Mouse (Mus musculus) layer of hippocampus, postnatal 25 days (tissue): ENCODE measurements around the gene Rd3. TPM values are rescaled to one million over a fixed set of nuclear protein-coding genes. Genes with fewer than 3 reads are reported as not detected.

Source experiments
- DNase-seq, 2 experiments: peaks; one replicate each; pipeline ENCODE4 v3.0.0; 2022; ENCODE audit warnings: mixed read lengths in 2 of 2, low spot score in 1 of 2; ENCODE audit errors: extremely low spot score in 1 of 2
- total RNA-seq, 2 experiments: library from RNA; stranded (reverse); gene quantifications; 2 replicates each; pipeline ENCODE4 v1.2.3; 2021

The Rd3 gene
- total RNA-seq: under 1 TPM; 0.28 to 0.34 TPM

DNA sequence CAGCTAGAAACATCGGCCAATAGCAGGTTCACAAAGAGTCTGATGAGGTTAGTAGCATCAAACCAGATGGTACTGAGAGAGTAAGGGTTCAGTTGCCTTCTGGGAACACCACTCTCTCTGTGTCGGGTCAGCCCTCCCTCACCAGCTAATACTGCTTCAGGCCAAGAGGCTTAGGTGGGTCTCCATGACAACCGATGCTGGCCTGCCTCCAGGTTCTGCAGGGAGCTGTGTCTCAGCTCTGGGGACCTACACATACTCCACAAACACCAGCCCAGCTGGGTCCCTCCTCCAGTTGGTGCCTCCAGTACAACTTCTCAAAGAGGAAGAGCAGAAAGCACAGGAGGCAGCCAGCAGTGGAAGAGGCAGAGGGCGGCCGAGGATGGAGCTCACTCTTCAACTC, at the start of gene Rd3:
TSS of gene Rd3 (plus strand) at position 184 of the 400 bp plus-strand sequence.
- DNase-seq: peak in 1 of 2 experiments; percentile 48

DNA sequence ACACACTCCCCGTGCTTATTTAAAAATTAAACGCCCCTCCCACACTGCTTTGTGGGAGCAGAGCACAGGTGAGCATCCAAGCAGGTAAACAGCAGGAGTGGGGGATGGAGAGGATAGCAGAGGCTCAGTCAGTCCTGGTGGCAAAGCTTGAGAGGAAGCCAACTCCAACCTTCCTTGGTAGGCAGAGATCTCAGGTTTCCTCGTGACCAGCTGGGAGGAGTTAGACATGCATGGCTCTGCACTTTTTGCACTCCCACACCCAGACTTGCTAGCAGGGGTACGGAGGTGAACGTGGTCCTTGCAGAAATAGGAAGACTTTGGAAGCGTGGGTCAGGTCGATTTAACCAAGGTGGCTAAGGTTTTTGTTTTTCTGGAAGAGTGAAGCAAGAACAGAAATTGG, 48.8 kb upstream of the Rd3 start:
- no peak for DNase-seq

DNA sequence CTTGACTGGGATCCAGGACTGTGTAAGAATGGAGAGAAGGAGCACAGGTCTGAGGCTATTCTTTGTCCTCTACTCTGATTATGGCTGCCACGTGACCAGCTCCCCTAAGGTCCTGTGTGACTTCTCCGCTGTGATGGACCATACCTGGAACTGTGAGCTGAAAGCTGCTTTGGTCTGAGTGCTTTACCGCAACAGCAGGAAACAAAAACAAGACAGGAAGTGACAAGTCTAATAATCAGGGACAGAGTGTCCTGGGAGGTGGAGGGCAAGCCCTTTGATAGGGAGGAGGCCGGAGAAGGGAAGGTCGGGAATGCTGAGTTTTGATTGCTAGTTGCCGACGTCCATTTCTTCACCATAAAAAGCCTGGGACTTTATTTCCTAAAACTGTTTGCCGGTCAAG, 48.1 kb upstream of the Rd3 start:
- DNase-seq: no peak

DNA sequence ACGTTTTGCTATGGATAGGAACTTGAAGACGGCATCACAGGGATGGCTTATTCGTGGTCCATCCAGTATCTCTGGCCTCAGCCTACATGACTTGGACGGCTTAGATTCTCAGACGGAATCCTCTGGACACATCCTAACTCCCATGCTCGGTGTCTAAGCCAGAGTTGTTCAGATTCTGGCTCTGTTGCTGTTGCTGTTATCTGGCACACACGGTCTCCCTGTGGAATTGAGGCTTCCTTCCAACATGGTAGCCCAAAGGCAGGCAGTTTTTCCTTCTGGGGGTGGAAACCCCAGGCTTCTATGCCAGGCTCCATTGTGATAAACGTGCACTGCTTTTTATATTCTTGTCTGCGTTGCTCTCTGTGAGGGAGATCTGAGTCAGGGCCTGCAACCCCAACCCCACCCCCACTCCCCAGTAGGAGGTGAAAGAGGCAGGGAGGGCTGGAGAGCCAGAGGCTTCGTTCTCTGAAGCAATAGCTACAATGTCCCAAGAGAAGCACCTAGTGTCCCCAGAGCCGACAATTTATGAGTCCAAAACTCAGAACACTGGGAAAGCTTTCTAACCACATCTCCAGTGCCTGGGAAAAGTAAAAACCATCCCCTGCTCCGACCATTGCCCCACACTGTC, 47.2 kb upstream of the Rd3 start:
- DNase-seq: no peak

DNA sequence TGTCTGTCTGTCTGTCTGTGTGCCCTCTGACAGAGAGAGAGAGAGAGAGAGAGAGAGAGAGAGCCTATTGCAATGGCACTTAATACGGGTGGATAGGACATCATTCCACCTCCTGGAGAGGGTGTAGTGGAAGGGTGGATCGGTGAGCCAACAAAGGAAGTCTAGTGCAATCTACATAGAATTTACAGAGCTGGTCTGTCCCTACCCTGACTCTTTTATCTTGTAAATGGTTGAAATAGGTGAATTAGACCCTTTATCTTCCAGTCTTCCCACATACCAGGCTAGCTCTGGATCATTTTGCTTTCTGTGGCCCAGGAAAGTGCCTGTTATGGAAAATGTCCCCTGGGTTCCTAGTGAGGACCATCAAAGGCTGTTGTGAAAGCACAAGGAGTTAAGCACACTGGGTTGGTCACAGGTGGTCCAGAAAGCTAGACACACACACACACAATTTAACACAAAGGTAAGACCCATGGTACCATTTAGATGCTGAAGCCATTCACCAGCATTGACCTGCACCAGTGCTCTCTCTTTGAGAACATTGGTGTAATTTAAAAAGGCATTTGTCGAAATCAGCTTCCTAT, 46.6 kb upstream of the Rd3 start:
- DNase-seq: no peak

DNA sequence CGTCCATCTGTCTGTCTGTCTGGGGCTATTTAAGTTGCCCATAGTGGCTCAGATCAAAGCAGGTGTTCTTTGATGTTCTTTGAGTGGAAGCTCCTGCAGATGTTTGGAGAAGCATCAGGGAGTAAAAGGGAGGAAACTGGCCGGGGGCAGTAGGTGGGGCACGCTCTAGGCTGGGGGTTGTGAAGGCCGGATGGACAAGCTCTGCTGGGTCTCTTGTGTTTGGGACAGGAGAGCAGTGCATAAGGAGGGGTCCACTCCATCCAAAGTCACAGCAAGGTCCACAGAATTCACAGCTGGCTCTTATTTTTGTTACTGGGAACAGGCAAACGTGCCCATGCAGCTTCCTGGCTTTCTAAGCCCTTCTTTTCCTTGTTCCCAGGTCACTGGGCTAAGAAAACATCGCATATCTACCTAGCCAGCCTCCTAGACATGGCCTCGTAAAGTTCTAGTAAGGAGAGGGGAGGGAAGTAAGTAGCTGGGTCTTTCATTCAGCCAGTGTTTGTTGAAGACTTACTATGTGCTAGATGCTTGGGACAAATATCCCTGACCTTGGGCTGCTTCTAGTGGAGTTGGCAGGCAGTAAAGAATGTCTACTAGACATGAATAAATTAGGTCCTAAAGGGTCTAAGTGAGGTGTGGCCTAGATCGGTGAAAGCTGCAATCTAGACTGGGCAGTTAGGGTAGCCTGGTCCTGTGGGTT, 44.7 kb upstream of the Rd3 start:
- DNase-seq: no peak

DNA sequence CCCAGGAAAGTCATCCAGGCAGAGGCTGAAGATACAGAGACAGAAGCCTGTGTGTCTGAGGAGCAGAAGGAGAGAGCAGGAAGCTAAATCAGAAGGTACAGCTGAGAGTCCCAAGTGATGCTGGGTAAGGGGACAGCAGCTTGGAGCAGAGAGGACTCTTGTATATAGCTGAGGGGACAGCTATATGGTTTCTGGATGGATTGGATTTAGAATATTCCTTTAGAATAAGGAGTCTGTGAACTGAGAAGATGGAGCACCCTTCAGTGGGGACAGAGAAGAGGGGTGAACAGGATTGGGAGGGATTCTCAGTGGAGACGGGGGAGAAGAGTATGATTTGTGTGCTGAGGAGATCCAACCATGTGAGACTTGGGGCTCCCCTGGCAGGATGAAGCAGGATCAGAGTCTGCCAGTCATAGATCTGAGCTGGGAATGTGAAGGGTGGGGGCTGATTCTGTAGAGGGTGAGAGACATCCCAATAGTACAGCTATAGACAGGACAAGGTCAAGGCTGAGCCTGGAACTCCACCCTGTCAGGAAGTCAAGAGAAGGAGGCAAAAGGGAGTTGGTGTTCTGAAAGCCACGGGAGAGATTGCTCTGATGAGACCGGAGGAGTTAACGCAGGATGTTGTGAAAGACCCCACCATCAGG, 44.1 kb upstream of the Rd3 start:
- no peak for DNase-seq

DNA sequence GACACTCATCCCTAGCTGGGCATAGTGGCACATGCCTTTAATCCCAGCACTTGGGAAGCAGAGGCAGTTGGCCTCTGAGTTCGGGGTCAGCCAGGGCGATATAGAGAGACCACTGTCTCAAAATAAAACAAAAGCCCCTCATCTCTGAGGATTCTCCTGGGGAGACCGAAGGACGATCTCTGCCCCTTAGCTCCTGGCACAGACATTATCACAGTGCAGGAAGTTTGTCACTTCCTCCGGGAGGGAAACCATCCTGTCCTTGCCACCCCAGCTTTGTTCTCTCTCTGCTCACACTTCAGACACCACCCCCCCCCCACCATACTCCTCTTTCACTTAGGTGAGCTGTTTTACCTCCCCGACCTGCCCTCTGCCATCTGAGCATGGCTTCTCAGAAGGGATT, 33.5 kb upstream of the Rd3 start:
- DNase-seq: no peak

DNA sequence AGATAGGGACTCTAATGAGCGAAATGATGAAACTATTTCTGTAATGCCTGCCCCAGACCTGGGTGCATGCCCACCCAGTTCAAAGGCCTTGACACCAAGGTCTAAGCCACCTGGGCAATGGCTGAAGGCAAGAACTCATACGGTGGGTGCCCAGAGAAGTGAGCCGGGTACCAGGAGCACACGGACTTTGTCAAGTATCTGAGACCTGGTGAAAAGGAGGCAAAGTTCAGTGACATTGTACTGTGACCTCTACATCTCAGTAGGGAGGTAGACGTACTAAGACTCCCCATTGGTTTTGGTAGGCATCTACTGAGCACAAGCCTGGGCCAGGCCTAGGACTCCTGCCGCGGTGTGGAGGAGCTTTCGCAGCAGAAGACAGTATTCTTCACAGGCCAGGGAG, 31.8 kb upstream of the Rd3 start:
- no peak for DNase-seq

DNA sequence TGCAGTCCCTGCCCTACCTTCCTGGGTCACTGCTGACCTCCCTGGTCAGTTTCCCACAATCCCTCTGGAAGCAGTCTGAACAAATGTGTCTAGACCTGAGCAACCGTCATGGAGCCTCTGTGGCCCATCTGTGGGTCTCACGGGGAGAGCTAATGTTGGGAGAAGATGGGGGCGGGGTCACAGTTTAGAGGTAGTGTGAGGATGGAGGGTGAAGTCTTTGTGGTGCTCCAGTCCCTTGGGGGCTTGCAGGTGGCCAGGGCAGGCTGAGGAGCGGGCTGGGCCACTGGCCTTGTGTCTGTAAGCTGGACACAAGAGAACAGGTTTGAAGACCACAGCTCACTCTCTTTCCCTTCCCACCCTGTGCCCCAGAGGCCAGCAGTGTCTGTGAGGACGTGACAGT, 31.4 kb upstream of the Rd3 start:
- DNase-seq: no peak

DNA sequence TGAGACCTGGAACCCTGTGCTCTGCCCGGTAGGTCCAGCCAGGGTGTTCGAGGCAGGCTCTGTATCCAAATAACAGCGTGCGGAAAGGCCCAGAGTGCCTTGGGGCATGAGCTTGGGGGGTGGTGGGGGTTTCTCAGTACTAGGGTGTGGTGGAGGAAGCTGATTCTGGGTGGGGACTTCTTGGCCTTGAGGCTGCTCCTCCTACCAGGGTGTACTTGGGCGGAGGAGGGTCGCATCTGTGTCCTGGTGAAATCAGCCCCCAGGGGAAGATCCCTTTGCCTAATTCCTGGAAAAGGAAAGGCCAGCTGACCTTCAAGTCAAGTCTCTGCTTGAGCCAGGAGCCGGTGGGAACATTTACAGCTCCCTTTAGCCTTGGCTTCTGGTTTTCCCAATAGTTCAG, 30.9 kb upstream of the Rd3 start:
- no peak for DNase-seq

DNA sequence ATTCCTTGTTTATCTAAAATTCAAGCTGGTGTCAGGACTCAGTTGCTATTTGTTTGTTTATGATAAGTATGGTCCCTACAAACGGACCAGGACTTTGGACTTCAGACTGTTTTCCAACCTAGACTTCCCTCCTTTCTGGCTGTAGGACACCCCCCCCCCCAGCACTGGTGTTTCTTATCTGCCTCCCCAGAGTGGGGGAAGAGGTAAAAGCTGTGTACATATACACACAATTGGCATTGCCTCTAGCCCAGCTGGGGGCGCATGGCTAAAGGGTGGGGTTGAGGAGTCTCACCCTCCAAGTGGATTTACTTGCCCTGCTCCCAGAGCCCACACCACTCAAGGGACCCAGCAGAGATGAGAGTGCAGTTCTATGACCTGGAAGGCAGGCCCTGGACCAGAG, 30.3 kb upstream of the Rd3 start:
- DNase-seq: no peak

DNA sequence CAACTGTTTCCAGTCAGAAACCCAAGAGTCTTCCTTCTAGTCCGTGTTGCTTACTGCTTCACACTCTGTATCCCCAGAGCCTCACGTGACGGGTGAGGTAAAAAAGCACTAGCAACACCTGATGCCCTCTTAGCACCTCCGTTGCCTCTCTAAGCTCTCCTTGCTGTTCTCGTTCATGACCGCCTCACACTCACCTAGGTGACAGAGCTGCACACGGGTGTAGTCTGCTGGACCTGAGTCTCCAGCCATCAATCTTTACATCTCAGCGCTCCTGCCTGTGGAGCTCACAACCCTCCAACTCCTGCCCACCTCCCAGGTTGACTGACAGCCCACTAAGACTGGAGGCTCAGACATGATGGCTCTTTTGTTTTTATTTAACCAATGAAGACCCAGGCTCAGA, 29.4 kb upstream of the Rd3 start:
- DNase-seq: no peak

DNA sequence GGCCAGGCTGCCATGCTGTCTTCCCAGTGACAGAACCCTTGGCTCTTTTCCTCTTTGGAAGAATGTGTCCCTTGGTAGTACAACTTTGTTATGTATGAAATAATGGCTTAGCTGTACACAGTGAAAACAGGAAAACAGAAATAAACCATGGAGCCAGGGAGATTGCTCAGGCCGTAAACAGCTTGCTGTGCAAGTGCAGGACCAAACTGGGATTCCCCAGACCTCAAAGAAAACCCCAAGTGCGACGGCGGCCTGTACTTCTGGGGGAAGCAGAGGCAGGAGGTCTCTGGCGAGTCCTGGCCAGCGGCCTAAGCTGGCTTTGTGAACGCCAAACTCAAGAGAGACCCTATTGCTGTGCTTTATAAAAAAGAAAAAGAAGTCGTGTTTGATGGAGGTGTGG, 28.6 kb upstream of the Rd3 start:
- no peak for DNase-seq

DNA sequence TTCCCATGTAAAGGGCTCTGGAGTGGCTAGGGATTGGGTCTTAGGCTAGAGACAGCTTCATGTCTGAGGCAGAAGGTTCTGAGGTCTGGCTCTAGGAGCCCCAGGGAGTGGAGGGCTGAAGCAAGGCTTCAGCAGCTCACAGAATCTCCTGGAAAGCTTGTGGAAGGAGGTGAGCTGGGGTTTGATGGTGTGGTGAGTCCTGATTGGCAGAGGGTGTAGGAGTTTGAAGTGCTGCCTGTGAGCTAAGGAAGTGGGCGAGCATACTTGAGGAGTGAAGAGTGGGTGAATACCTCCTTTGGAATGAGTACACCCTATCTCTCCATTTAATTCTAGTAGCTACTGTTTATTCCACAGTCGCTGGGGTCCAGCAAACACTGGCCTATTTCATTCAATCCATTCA, 26.6 kb upstream of the Rd3 start:
- DNase-seq: no peak

DNA sequence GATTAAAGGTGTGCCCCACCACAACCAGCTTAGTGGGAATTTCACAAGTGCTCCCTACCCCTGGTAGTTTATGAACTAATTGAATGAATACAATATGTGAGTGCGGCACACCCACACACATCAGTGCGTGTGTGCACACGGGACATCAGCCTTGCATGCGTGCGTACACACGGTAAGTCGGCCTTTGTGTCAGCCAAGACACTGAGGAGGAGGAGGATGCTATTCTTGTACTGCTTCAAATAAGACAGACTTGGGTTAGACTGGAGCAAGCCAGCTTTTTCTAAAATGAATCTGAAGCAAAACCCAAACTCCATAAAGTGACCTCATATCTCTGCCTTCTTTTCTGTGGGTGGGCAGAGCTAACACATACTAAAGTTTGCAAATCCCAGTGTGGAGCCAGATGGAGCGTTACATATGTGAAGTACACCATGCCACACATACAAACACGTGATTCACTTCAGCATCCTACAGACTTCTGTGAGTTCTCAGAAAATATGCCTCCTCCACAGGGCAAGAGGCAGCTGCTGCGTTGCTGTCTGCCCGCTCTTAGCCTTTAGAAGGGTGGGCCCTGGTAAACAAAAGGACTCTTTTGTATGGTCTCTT, 24.3 kb upstream of the Rd3 start:
- no peak for DNase-seq

DNA sequence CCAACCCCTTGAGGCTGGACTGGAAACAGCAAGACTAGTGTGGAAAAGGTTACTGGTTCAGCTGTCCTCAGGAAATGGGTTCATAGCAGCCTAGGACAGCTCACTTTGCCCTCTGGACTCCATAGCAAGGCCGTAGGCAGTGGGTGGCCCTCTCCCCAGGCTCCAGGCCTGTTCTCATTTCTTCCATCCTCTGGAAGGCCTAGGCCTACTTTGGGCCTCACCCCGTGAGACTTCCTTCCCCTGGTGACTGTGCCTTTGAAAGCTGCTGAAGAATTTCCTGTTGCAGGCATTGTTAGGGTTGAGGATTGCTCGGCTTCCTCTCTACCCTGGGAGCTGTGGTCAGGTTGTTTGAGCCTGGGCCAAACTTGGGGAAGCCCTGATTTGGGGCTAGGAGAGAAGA, 22.1 kb upstream of the Rd3 start:
- no peak for DNase-seq

DNA sequence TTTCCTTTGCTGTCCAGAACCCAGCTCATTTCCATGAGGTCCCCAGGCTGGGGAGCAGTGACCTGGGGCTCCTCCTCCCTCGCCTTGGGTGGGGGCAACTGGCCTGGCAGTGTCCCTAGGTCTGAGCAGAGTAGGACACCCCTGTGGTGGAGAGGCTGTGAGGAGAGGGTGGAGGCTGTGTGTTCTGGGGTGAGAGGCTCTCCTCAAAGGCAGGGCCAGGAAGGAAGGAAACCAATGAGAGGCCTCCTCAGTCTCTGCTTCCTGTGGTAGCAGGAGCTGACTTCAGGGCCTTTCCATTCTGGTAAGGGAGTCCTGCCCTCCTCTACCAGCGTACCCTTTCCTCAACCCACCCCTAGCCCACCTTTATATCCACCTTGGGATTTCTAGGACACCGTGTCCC, 20.9 kb upstream of the Rd3 start:
- no peak for DNase-seq

DNA sequence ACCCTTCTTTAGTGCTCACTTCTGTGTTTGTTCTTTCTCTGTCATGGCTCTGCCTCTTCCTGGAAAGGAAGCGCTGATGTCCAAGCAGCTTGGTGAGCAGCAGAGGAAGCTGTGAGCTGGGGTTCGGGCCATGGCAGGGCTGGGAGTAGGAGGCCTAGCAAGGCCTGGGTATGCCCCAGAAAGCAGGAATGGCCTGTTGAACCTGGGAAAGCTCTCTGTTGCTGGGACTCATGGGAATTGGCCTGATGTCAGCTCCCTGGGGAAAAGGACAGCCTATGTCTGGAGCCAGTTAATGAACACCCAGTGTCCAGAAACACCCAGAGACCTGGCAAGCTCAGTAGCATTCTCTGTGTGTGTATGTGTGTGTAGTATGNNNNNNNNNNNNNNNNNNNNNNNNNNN, 20.3 kb upstream of the Rd3 start:
- DNase-seq: no peak

DNA sequence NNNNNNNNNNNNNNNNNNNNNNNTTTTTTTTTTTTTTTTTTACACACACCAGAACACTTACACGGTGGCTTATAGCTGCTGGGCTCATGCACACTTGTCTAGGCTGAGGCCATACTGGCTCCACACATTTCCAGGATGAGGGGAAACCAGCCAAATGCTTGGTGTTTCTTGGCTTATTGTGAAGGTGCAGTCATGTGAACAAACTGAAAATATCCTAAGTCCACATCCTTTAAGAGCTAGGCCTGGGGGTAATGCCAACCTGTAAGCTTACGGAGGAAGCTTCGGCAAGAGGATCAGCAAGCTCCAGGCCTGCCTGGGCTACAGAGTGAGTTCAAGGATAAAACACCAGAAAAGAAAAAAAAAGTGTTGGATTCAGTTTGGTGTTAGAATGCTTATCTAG, 19.8 kb upstream of the Rd3 start:
- no peak for DNase-seq

DNA sequence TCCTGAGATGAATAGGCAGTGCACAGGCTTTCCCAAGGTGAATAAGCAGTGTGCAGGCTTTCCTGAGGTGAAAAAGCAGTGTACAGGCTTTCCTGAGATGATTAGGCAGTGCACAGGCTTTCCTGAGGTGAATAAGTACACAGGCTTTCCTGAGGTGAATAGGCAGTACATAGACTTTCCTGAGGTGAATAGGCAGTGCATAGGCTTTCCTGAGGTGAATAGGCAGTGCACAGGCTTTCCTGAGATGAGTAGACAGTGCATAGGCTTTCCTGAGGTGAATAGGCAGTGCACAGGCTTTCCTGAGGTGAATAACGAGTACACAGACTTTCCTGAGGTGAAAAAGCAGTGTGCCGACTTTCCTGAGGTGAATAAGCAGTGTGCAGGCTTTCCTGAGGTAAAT, 16.2 kb upstream of the Rd3 start:
- DNase-seq: no peak
